Mouse (Mus musculus) G1E-ER4 (cell line): ENCODE measurements around the gene Ntng1. TPM values are rescaled to one million over a fixed set of nuclear protein-coding genes. Genes with fewer than 3 reads are reported as not detected.

Experiments
- GATA1 ChIP-seq: IDR thresholded peaks from one replicate; pipeline ENCODE4 v1.8.0; 2012; ENCODE audit warnings: low read length, inconsistent platforms
- polyA plus RNA-seq: library from polyadenylated mRNA; stranded (reverse); fragments of >175 nt; gene quantifications from 2 replicates; pipeline ENCODE4 v1.2.3, GENCODE M21; 2012

The Ntng1 gene
- polyA plus RNA-seq, 1 experiment, result not detected

- TF ChIP-seq GATA1, result no peak
Observed at GRCm38 (mm10) chr3:109885672-109886071, 258.1 kb downstream of the Ntng1 start.

GRCm38 (mm10) chr3:109879061-109879460 lies 264.8 kb downstream of the Ntng1 start:
- TF ChIP-seq GATA1, result no peak

- TF ChIP-seq GATA1, result no peak
Observed at GRCm38 (mm10) chr3:109871986-109872385, 271.8 kb downstream of the Ntng1 start.

GRCm38 (mm10) chr3:109858276-109858675 lies 285.5 kb downstream of the Ntng1 start:
- TF ChIP-seq GATA1, result no peak

GRCm38 (mm10) chr3:109854449-109855155 lies 289.2 kb downstream of the Ntng1 start:
- no peak for TF ChIP-seq GATA1

- no peak for TF ChIP-seq GATA1
Observed at GRCm38 (mm10) chr3:109846660-109847059, 297.2 kb downstream of the Ntng1 start.

- TF ChIP-seq GATA1, result no peak
Observed at GRCm38 (mm10) chr3:109825806-109826205, 318.0 kb downstream of the Ntng1 start.

- no peak for TF ChIP-seq GATA1
Observed at GRCm38 (mm10) chr3:109822803-109823474, 320.9 kb downstream of the Ntng1 start.

- no peak for TF ChIP-seq GATA1
Observed at GRCm38 (mm10) chr3:109818821-109819685, 324.8 kb downstream of the Ntng1 start.

GRCm38 (mm10) chr3:109809065-109809464 lies 334.7 kb downstream of the Ntng1 start:
- no peak for TF ChIP-seq GATA1

GRCm38 (mm10) chr3:109807211-109807934 lies 336.4 kb downstream of the Ntng1 start:
- TF ChIP-seq GATA1, result no peak

GRCm38 (mm10) chr3:109804145-109804544 lies 339.7 kb downstream of the Ntng1 start:
- TF ChIP-seq GATA1, result no peak

- no peak for TF ChIP-seq GATA1
Observed at GRCm38 (mm10) chr3:109803616-109804015, 340.2 kb downstream of the Ntng1 start.

- TF ChIP-seq GATA1, result no peak
Observed at GRCm38 (mm10) chr3:109797354-109797753, 346.5 kb downstream of the Ntng1 start.

GRCm38 (mm10) chr3:109783231-109783630 lies 360.6 kb downstream of the Ntng1 start:
- TF ChIP-seq GATA1, result no peak
